Mouse (Mus musculus): ENCODE measurements around the gene Jade1. TPM values are rescaled to one million over a fixed set of nuclear protein-coding genes. Genes with fewer than 3 reads are reported as not detected.

Jade1 gene
- total and polyA plus RNA-seq, 3 experiments: 116 to 150 (median 134) TPM

DNA sequence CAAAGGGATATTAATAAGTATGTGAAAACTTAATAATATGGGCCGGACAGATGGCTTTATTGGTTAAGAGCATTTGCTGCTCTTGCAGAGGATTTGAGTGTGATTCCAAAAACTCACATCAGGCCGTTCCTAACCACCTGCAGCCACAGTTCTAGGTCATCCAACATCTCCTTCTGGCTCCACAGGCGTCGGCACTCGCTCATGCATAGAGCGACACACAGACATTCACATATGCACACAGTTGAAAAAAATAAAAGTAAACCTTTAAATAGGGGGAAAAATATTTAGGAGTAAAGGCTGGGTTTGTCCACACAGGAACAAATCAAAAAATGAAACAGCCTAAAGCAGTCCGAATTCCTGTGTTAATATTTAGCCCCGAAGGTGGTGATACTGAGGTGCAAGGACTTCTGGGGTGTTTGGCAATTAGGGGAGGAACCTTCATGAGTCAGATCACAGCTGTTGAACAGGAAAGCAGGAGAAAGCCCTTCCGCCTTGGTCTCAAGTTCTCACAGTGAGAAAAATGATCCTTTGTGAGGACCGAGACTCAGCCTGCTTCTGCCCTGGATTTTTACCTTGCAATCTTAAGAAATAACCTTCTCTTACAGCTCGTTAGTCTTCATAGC is 40.7 kb upstream of the Jade1 start:
- no peaks in the 10 kb centered on the region for H3K9me3 ChIP-seq (replicated peaks; ENCODE audit: insufficient read depth, low read length)
- no peaks in the 10 kb centered on the region for H3K36me3 ChIP-seq (ENCODE audit: control insufficient read depth in 1 of 2, insufficient read depth in 2 of 2, low read length in 2 of 2)
- no peak overlapping the region for H3K27ac ChIP-seq (ENCODE audit: control insufficient read depth, low read depth, low read length)
- no peak for TF ChIP-seq MXI1 (IDR thresholded peaks at IDR 0.05; ENCODE audit: low read depth, low read length)
- no peak for DNase-seq (ENCODE audit: low read depth, low spot score)
- no peak overlapping the region for H3K9ac ChIP-seq (ENCODE audit: control insufficient read depth, low read depth, low read length, poor library complexity, severe bottlenecking)
- no peaks in the 10 kb centered on the region for H3K4me1 ChIP-seq (ENCODE audit: control insufficient read depth in 1 of 2, insufficient read depth in 2 of 2, low read length in 2 of 2)
- H3K4me3 ChIP-seq (ENCODE audit: control insufficient read depth in 1 of 2, insufficient read depth in 1 of 2, low read depth in 2 of 2, low read length in 2 of 2): no peak overlapping the region
- no peaks in the 10 kb centered on the region for H3K79me2 ChIP-seq (ENCODE audit: control insufficient read depth, insufficient read depth, low read length, poor library complexity)
- peaks cover 0 to 1% of the 10 kb centered on the region in 2 experiments; a peak in 1 of 4 replicates for H3K27me3 ChIP-seq (ENCODE audit: control insufficient read depth in 1 of 2, insufficient read depth in 2 of 2, low read length in 2 of 2)

- Histone ChIP-seq H3K27ac (ENCODE audit: control insufficient read depth, low read depth, low read length) (no peak overlapping the region), H3K9me3 (replicated peaks; ENCODE audit: insufficient read depth, low read length) (no peaks in the 10 kb centered on the region), H3K79me2 (ENCODE audit: control insufficient read depth, insufficient read depth, low read length, poor library complexity) (no peaks in the 10 kb centered on the region), H3K4me3 (ENCODE audit: control insufficient read depth in 1 of 2, insufficient read depth in 1 of 2, low read depth in 2 of 2, low read length in 2 of 2) (no peak overlapping the region), H3K9ac (ENCODE audit: control insufficient read depth, low read depth, low read length, poor library complexity, severe bottlenecking) (no peak overlapping the region), H3K27me3 (ENCODE audit: control insufficient read depth in 1 of 2, insufficient read depth in 2 of 2, low read length in 2 of 2) (peaks cover 0 to 1% of the 10 kb centered on the region in 2 experiments; a peak in 1 of 4 replicates), H3K36me3 (ENCODE audit: control insufficient read depth in 1 of 2, insufficient read depth in 2 of 2, low read length in 2 of 2) (peaks cover 0 to 3% of the 10 kb centered on the region in 2 experiments; a peak in 1 of 4 replicates), H3K4me1 (ENCODE audit: control insufficient read depth in 1 of 2, insufficient read depth in 2 of 2, low read length in 2 of 2) (peaks cover 0 to 3% of the 10 kb centered on the region in 2 experiments; a peak in 1 of 4 replicates)
- no peak for TF ChIP-seq BHLHE40 (IDR thresholded peaks at IDR 0.05; ENCODE audit: borderline replicate concordance, low read depth, low read length)
- TF ChIP-seq HCFC1 (IDR thresholded peaks at IDR 0.05; ENCODE audit: low read depth, low read length): no peak
- no peak for TF ChIP-seq ZNF384 (IDR thresholded peaks at IDR 0.05; ENCODE audit: low read depth, low read length)
- TF ChIP-seq ELF1 (IDR thresholded peaks at IDR 0.05; ENCODE audit: low read depth, low read length): no peak
- no peak for TF ChIP-seq RCOR1 (IDR thresholded peaks at IDR 0.05; ENCODE audit: low read depth, low read length)
- TF ChIP-seq MYC (IDR thresholded peaks at IDR 0.05; ENCODE audit: low read depth, low read length): no peak
- no peak for TF ChIP-seq UBTF (IDR thresholded peaks at IDR 0.05; ENCODE audit: borderline replicate concordance, insufficient read depth, low read depth, low read length)
- no peak for TF ChIP-seq ZKSCAN1 (IDR thresholded peaks at IDR 0.05; ENCODE audit: low read depth, low read length)
- no peak for TF ChIP-seq MXI1 (IDR thresholded peaks at IDR 0.05; ENCODE audit: low read depth, low read length)
- TF ChIP-seq RAD21 (IDR thresholded peaks at IDR 0.05; ENCODE audit: low read depth, low read length): no peak
- TF ChIP-seq MAZ (IDR thresholded peaks at IDR 0.05; ENCODE audit: low read depth, low read length): no peak
- no peak for TF ChIP-seq POLR2AphosphoS5 (IDR thresholded peaks at IDR 0.05; ENCODE audit: borderline replicate concordance, low read depth, low read length)
- TF ChIP-seq ZC3H11A (IDR thresholded peaks at IDR 0.05; ENCODE audit: low read depth, low read length): no peak
- TF ChIP-seq CHD1 (IDR thresholded peaks at IDR 0.05; ENCODE audit: low read depth, low read length): no peak
- DNase-seq (ENCODE audit: low read depth, low spot score): no peak
Measured at GRCm38 (mm10) chr3:41516961-41517518, 38.5 kb upstream of the Jade1 start.
